Mouse (Mus musculus) mesoderm, embryonic 11.5 days (tissue): ENCODE data around the gene Cyp2w1.

ENCODE experiments used
- DNase-seq: peaks from one replicate; pipeline ENCODE4 v3.0.0-alpha.2; 2012; ENCODE audit warnings: low read depth, low spot score

Cyp2w1 gene

GRCm38 (mm10) chr5:139403692-139404260 is 51.4 kb downstream of the Cyp2w1 start:
- no peak for DNase-seq

GRCm38 (mm10) chr5:139404801-139405401 is 52.5 kb downstream of the Cyp2w1 start, which contains the start of gene C130050O18Rik:
Gene C130050O18Rik (plus strand): TSS chr5:139405280.
- DNase-seq: no peak

- DNase-seq: peak; percentile 23
Measured at GRCm38 (mm10) chr5:139405478-139405877, 53.1 kb downstream of the Cyp2w1 start.

GRCm38 (mm10) chr5:139405953-139406352 is 53.5 kb downstream of the Cyp2w1 start:
- no peak for DNase-seq
